20 mouse cellular contexts compared by ENCODE assay signal in the genomic region with DNA sequence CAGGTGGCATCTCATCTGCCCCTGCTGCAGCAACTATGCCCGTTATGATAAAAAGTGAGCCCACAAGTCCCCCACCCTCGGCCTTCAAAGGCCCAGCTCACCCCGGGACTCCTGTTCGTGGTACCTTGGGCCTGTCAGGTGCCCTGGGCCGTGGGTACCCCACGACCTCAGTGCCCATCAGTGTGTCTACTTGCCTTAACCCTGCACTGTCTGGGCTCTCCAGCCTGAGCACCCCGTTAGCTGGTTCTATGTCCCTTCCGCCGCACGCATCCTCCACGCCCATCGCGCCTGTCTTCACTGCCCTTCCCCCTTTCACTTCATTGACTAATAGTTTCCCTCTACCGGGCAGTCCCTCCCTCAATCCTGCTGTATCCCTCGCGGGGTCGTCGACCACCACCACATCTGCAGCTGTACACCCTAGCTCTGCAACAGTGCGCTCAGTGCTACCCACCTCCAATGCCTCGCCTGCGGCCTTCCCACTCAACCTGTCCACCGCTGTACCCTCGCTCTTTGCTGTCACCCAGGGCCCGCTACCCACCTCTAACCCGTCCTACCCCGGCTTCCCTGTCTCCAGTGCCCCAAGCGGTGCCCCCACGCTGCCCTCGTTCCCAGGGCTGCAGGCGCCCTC. TPM values are rescaled to one million over a fixed set of nuclear protein-coding genes. Genes with fewer than 3 reads are reported as not detected.
DNase-seq lines count a peak whose midpoint lies in the region; ATAC-seq and TF ChIP-seq lines count a peak whose summit lies in the region.
"Had no signal": no experiment of that assay in that cellular context is flagged by ENCODE, and none has a peak within 500 bp of the region (broad histone marks: within the 10 kb centered on the region; RNA-seq: fewer than 3 reads in every experiment).

No protein-coding gene starts in this region.

- no peak for TF ChIP-seq POLR2A in lung, adult 2 months (IDR thresholded peaks at IDR 0.05; ENCODE audit: borderline replicate concordance, extremely low read depth, low read depth, low read length)

- ATAC-seq in heart, embryonic 11.5 days (replicated peaks; ENCODE audit: insufficient number of reproducible peaks, low FRiP score, low TSS enrichment), result peak; percentile 52; the same call in 1 of the 2 replicates
- ATAC-seq in lung, embryonic 15.5 days (ENCODE audit: borderline replicate concordance, extremely low read depth, low FRiP score, low TSS enrichment), result 0 out of 2 replicates have a peak, but pooled peaks have one; percentile 27
- 0 out of 2 replicates have a peak, but pooled peaks have one; percentile 34 for ATAC-seq in intestine, embryonic 15.5 days
- ATAC-seq in stomach, embryonic 15.5 days (ENCODE audit: insufficient read depth, low FRiP score, low read depth), result peak; percentile 59
- ATAC-seq: Patski had no signal

- no peak overlapping the region for H3K9ac ChIP-seq in heart, embryonic 11.5 days (ENCODE audit: low read depth, low read length)
- H3K9ac ChIP-seq in lung, embryonic 15.5 days, result no peak overlapping the region
- no peak overlapping the region for H3K9ac ChIP-seq in intestine, embryonic 15.5 days
- H3K9ac ChIP-seq in stomach, embryonic 15.5 days, result no peak overlapping the region
- H3K9ac ChIP-seq: heart, embryonic 12.5 days; hindbrain, embryonic 12.5 days; liver, embryonic 15.5 days had no signal

- TF ChIP-seq CTCF in lung, adult 2 months (IDR thresholded peaks at IDR 0.05; ENCODE audit: insufficient read depth, low read length), result no peak

- no peak overlapping the region for H3K4me3 ChIP-seq in heart, embryonic 11.5 days (ENCODE audit: low read depth, low read length)
- H3K4me3 ChIP-seq in lung, embryonic 15.5 days, result no peak overlapping the region
- H3K4me3 ChIP-seq in lung, adult 2 months (replicated peaks; ENCODE audit: extremely low read depth, low read depth, low read length), result no peak overlapping the region
- no peak overlapping the region for H3K4me3 ChIP-seq in intestine, embryonic 15.5 days (replicated peaks)
- H3K4me3 ChIP-seq in stomach, embryonic 15.5 days (replicated peaks), result no peak overlapping the region
- H3K4me3 ChIP-seq: erythroblast, embryonic 14.5 days; heart, embryonic 12.5 days; hindbrain, embryonic 12.5 days; liver, embryonic 15.5 days had no signal

- no peak overlapping the region for H3K27ac ChIP-seq in heart, embryonic 11.5 days (ENCODE audit: low read depth, low read length)
- no peak overlapping the region for H3K27ac ChIP-seq in lung, embryonic 15.5 days
- H3K27ac ChIP-seq in intestine, embryonic 15.5 days, result no peak overlapping the region
- no peak overlapping the region for H3K27ac ChIP-seq in stomach, embryonic 15.5 days
- H3K27ac ChIP-seq: hindbrain, embryonic 12.5 days; kidney, postnatal 0 days; liver, embryonic 15.5 days had no signal

- no peak for DNase-seq in heart, postnatal 10 days
- no peak for DNase-seq in lung, adult 2 months
- DNase-seq in gastrocnemius, postnatal 25 days, result no peak
- DNase-seq: cerebellum, adult 11 months; gastrocnemius, postnatal 10 days; layer of hippocampus, adult 9-11 months; lung, postnatal 4 days; right cerebral cortex, postnatal 25 days; thymus, postnatal 14 days had no signal

- no peaks in the 10 kb centered on the region for H3K9me3 ChIP-seq in heart, embryonic 11.5 days (replicated peaks; ENCODE audit: control insufficient read depth, low read length)
- H3K9me3 ChIP-seq in lung, embryonic 15.5 days, result no peaks in the 10 kb centered on the region
- no peaks in the 10 kb centered on the region for H3K9me3 ChIP-seq in intestine, embryonic 15.5 days
- no peaks in the 10 kb centered on the region for H3K9me3 ChIP-seq in stomach, embryonic 15.5 days
- H3K9me3 ChIP-seq: heart, embryonic 12.5 days; hindbrain, embryonic 12.5 days; liver, embryonic 15.5 days had no signal

- no peaks in the 10 kb centered on the region for H3K4me1 ChIP-seq in heart, embryonic 11.5 days (ENCODE audit: control insufficient read depth, insufficient read depth, low read length)
- H3K4me1 ChIP-seq in lung, embryonic 15.5 days, result no peaks in the 10 kb centered on the region
- H3K4me1 ChIP-seq in lung, adult 2 months (ENCODE audit: control insufficient read depth, insufficient read depth, low read length), result no peaks in the 10 kb centered on the region
- H3K4me1 ChIP-seq in intestine, embryonic 15.5 days (replicated peaks), result no peaks in the 10 kb centered on the region
- no peaks in the 10 kb centered on the region for H3K4me1 ChIP-seq in stomach, embryonic 15.5 days
- H3K4me1 ChIP-seq: heart, embryonic 12.5 days; hindbrain, embryonic 12.5 days; liver, embryonic 15.5 days had no signal

- peaks cover 46% of the 10 kb centered on the region for H3K36me3 ChIP-seq in heart, embryonic 11.5 days (ENCODE audit: control insufficient read depth, insufficient read depth, low read length)
- peaks cover 71% of the 10 kb centered on the region for H3K36me3 ChIP-seq in lung, embryonic 15.5 days
- peaks cover 55% of the 10 kb centered on the region for H3K36me3 ChIP-seq in intestine, embryonic 15.5 days
- peaks cover 47% of the 10 kb centered on the region for H3K36me3 ChIP-seq in stomach, embryonic 15.5 days

- H3K4me2 ChIP-seq in heart, embryonic 11.5 days, result no peak overlapping the region
- H3K4me2 ChIP-seq in lung, embryonic 15.5 days, result no peak overlapping the region
- H3K4me2 ChIP-seq in intestine, embryonic 15.5 days (replicated peaks), result no peak overlapping the region
- H3K4me2 ChIP-seq in stomach, embryonic 15.5 days, result no peak overlapping the region
- H3K4me2 ChIP-seq: heart, embryonic 12.5 days; hindbrain, embryonic 12.5 days; liver, embryonic 15.5 days had no signal

- WGBS in heart, embryonic 11.5 days (ENCODE audit: insufficient replicate concordance), result 94% methylated on average over 30 of the region's 30 CpGs
- 95% methylated on average over 30 of the region's 30 CpGs for WGBS in lung, embryonic 15.5 days
- 95% methylated on average over 30 of the region's 30 CpGs for WGBS in lung, adult 2 months
- WGBS in intestine, embryonic 15.5 days, result 95% methylated on average over 30 of the region's 30 CpGs
- 94% methylated on average over 30 of the region's 30 CpGs for WGBS in stomach, embryonic 15.5 days

- intact Hi-C loops in heart, postnatal 10 days (cut with DNase I), result no loop called here

- no peaks in the 10 kb centered on the region for H3K27me3 ChIP-seq in heart, embryonic 11.5 days (ENCODE audit: control insufficient read depth, insufficient read depth, low read length)
- no peaks in the 10 kb centered on the region for H3K27me3 ChIP-seq in lung, embryonic 15.5 days
- H3K27me3 ChIP-seq in intestine, embryonic 15.5 days (replicated peaks), result no peaks in the 10 kb centered on the region
- H3K27me3 ChIP-seq in stomach, embryonic 15.5 days (replicated peaks), result no peaks in the 10 kb centered on the region
- H3K27me3 ChIP-seq: heart, embryonic 12.5 days; hindbrain, embryonic 12.5 days; liver, embryonic 15.5 days; Patski had no signal

RNA-seq across cellular contexts. Expression of a gene that starts 9.9 kb away (rescaled TPM):
- 0.13 and 0.17 TPM in 2 replicates for polyA plus RNA-seq in heart, embryonic 11.5 days (2014; fragmentation: Nextera tagmentation; extraction: Ambion mirVana)
- not detected for total RNA-seq in heart, postnatal 10 days (2021)
- polyA plus RNA-seq in lung, embryonic 15.5 days (2015; fragmentation: Nextera tagmentation; extraction: Ambion mirVana), result 0.14 TPM in 1 of 2 replicates, not detected in the other
- polyA plus RNA-seq in lung, adult 2 months (2012; rRNA removed), result 0.06 TPM in 1 of 2 replicates, not detected in the other
- 0.09 and 0.15 TPM in 2 replicates for polyA plus RNA-seq in intestine, embryonic 15.5 days (2015; fragmentation: Nextera tagmentation; extraction: Ambion mirVana)
- polyA plus RNA-seq in stomach, embryonic 15.5 days (2015; fragmentation: Nextera tagmentation; extraction: Ambion mirVana), result 0.14 TPM in 1 of 2 replicates, not detected in the other
- not detected for total RNA-seq in gastrocnemius, postnatal 25 days (2021)
- total RNA-seq: gastrocnemius, postnatal 10 days; left cerebral cortex, postnatal 14 days had no signal
- polyA plus RNA-seq: erythroblast, embryonic 14.5 days; heart, embryonic 12.5 days; hindbrain, embryonic 12.5 days; kidney, postnatal 0 days; liver, embryonic 15.5 days had no signal

RNA-seq across cellular contexts. Expression of a gene that starts 15.1 kb away (rescaled TPM):
- polyA plus RNA-seq in heart, embryonic 11.5 days (2014; fragmentation: Nextera tagmentation; extraction: Ambion mirVana), result 12.4 and 17.6 TPM in 2 replicates
- total RNA-seq in heart, postnatal 10 days (2021), result 10 to 100 TPM; 15.0 to 15.1 TPM
- polyA plus RNA-seq in lung, embryonic 15.5 days (2015; fragmentation: Nextera tagmentation; extraction: Ambion mirVana), result 14.1 and 19.0 TPM in 2 replicates
- polyA plus RNA-seq in lung, adult 2 months (2012; rRNA removed), result 24.2 and 25.2 TPM in 2 replicates
- polyA plus RNA-seq in intestine, embryonic 15.5 days (2015; fragmentation: Nextera tagmentation; extraction: Ambion mirVana), result 14.2 and 15.0 TPM in 2 replicates
- 17.4 and 18.2 TPM in 2 replicates for polyA plus RNA-seq in stomach, embryonic 15.5 days (2015; fragmentation: Nextera tagmentation; extraction: Ambion mirVana)
- total RNA-seq in gastrocnemius, postnatal 25 days (2021), result 1 to 10 TPM; 6.0 to 6.8 TPM

RNA-seq across cellular contexts. Expression of a gene that starts 15.4 kb away (rescaled TPM):
- polyA plus RNA-seq in heart, embryonic 11.5 days (2014; fragmentation: Nextera tagmentation; extraction: Ambion mirVana), result 6.4 and 9.7 TPM in 2 replicates
- total RNA-seq in heart, postnatal 10 days (2021), result 1 to 10 TPM; 7.6 to 7.9 TPM
- polyA plus RNA-seq in lung, embryonic 15.5 days (2015; fragmentation: Nextera tagmentation; extraction: Ambion mirVana), result 8.0 and 8.4 TPM in 2 replicates
- 8.1 and 13.1 TPM in 2 replicates for polyA plus RNA-seq in lung, adult 2 months (2012; rRNA removed)
- 14.8 and 16.0 TPM in 2 replicates for polyA plus RNA-seq in intestine, embryonic 15.5 days (2015; fragmentation: Nextera tagmentation; extraction: Ambion mirVana)
- polyA plus RNA-seq in stomach, embryonic 15.5 days (2015; fragmentation: Nextera tagmentation; extraction: Ambion mirVana), result 10.8 and 11.2 TPM in 2 replicates
- total RNA-seq in gastrocnemius, postnatal 25 days (2021), result 1 to 10 TPM; 2.7 to 3.2 TPM
